Mouse (Mus musculus) spleen, adult 12 weeks (tissue): Measurements from ENCODE around the gene Syt1.

Experiments
- DNase-seq: peaks from one replicate; pipeline ENCODE4 v3.0.0; 2022; ENCODE audit warnings: low spot score

Gene Syt1

GRCm38 (mm10) chr10:108643915-108644314, 366.9 kb downstream of the Syt1 start:
- no peak for DNase-seq

- no peak for DNase-seq
Measured at GRCm38 (mm10) chr10:108638095-108638494, 372.7 kb downstream of the Syt1 start.

GRCm38 (mm10) chr10:108636086-108636485, 374.7 kb downstream of the Syt1 start:
- DNase-seq = no peak

GRCm38 (mm10) chr10:108635616-108636015, 375.2 kb downstream of the Syt1 start:
- no peak for DNase-seq

DNA sequence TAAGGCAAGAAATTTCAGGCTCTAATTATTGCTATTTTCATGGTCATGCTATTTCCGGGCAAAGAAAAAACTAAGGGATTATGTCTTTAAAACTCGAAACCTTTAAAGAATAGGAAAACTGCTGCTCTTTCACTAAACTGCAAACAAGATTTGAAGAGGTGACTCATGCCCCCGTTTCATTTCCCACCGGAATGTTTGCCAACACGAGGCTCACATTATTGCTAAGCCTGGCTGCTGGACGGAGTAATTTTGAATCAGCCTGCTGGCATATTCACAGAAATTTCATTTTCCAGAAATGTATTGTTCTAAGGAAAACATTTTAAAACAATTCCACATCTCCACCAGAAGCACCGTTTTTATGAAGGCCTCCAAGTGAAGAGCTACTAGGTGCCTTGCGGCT, 379.9 kb downstream of the Syt1 start:
- DNase-seq = no peak

DNA sequence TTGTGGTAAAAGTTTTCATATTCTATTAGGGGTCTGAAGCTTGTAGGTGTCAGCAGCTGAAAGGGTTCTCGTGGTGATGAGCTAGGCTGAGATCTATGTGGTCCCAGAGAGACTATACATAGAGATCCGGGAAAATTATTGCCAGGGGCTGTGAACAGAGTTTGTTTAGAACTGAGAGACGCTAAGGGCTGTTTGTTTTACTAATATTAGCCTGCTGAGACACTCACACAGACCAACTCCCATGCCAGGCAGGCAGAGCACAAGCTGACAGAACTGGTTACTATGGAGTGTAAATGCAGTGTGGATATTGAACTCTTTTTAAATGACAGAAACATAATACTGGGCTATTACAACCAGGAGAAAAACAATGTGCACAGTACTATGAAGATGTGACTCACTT, 384.4 kb downstream of the Syt1 start:
- no peak for DNase-seq

- DNase-seq = no peak
Measured at GRCm38 (mm10) chr10:108623002-108623401, 387.8 kb downstream of the Syt1 start.

DNA sequence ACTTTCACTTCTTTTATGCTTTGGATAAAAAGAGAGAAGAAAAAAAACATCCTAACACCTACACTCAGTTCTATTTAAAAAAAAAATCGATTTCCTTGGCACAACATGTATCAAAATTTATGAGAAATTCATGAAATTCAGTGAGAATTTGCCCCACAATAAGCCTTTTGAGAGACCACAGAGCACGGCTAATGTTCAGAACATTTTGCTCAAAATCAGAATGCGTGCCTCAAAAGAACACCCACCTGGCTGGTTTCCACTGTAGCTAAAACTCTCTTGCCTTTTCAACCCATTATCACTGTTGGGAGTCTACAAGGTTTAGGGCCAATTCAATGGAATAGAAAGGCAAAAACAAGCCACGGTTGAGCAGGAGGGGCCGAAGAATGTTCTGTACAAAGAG, 390.9 kb downstream of the Syt1 start:
- no peak for DNase-seq

DNA sequence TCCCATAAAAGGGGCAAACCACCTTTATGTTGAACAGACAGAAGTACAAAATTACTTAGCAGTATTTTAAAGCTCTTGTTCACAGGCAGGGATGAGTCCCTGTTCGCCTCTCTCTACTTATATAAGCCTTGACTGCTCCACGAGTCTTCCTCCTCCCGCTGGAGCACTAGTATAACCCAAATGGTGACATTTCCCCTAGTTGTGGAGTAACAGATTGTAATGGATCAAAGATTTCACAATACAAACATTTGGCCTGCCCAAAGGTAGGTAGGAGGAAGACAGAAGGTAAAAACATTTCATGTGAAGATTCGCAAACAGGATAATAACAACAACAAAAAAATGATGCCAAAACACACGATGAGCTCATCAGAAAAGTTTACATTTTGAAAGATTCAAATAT, 391.6 kb downstream of the Syt1 start:
- no peak for DNase-seq

DNA sequence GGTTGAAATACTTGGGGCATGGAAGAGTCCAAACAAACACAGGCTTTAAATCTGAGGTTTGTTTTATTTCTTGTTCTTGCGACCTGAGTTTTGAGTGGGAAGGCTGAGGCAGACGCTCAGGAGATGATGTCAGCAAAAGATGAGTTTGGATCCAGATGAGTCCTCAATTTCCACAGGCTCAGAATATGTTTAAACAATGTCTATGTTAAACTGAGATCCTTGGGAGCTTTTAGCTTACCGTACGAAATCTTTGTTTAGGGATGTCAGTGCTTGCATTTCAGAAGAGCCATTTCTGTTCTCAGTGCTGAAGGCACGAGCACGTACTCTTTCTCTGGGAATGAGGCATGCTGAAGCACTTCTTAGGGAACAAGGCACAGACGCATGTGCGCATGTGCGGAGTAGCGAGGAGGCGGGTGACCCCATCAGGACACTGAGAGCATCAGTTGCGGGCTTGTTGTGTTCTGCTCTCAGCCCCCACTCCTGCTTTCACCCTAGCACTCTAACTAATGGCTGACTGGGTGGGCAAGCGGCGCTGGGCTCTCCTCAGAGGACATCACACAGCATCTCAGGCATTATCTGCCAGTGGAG, 400.6 kb downstream of the Syt1 start:
- DNase-seq = no peak

DNA sequence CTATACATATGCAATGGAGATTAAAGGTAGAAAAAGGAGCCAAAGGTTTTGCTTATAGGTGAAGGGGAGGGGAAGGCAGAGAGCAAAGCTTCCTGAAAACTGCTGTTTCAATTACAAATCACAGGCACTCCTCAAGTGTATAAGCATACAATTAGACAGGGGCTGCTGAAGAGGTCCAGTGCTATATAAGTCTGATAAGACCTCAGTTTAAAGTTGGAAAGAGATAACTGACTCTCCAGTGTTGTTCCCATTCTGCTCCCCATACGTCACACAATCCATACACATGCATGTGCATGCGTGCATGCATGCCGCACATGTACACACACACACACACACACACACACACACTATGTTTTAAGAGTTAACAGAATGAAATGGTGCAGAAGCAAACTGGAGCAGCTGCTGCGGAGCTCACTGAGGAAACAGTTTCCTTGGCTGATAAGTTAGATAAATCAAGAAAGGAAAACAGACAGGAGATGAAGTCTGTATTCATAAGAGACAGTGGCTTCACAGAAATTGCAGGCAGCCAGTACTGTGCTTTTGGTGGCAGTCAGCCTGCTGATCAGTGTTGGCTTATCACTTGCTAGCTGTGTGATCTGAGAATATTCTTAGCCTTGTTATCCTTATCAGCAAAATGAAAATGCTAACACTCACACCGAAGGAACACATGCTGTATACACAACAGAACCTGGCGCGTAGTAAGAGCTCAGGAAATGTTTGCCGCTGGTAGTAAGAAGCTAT, 408.9 kb downstream of the Syt1 start:
- no peak for DNase-seq

GRCm38 (mm10) chr10:108600693-108601092, 410.1 kb downstream of the Syt1 start:
- DNase-seq = no peak

- no peak for DNase-seq
Measured at GRCm38 (mm10) chr10:108597385-108597784, 413.4 kb downstream of the Syt1 start.

DNA sequence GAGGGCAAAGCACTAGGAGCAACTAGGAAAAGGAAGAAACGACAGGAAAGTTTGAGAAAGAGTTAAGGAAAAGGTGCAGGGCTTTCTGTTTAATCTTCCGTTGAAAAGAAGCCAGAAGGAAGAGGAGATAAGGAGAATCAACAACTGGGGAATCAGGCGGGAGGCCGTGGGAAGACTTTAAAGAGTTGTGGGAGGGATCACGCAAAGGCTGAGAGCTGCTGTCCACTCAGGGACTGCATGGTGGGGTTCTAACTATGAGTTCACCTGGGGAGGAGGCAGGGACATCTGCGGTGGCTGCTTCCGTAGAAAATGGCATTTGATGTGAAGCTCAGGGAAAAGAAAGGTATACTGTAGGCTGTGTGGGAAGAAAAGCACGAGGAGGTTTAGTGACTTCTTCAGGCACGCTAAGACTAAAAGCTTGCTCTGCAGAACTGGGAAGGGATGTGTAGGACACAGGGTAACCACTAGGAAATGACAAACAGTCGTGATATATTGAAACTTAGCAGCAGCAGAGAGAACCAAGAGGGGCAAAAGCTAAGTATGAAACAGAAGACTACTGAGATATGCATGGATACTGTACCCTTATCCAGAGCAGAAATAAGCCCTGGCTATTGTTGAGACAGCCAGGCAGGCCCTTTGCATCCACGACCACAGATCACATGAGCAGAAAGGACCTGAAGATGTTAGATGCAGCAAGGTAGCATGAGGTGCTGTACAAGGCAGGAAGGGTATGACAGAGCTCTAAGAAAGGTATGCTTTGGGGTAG, 414.4 kb downstream of the Syt1 start:
- no peak for DNase-seq

DNA sequence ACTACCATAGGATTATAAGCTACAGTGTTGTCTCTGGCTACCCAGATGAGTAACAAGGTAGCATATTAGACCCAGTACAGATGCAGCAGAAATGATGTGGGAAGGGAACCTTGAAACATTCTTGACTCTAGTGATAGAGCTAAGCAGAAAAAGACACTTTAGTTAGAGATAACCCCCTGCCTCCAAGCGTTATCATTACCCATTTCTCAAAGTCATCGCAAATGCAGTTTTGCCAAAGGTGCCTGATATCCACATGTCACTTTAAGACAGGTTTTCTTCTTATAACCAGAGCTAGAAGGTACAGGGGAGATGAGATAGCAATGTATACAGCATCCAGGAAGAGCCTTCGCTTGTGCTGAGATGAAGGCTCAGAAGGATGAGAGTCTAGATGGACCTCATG, 421.4 kb downstream of the Syt1 start:
- no peak for DNase-seq

DNA sequence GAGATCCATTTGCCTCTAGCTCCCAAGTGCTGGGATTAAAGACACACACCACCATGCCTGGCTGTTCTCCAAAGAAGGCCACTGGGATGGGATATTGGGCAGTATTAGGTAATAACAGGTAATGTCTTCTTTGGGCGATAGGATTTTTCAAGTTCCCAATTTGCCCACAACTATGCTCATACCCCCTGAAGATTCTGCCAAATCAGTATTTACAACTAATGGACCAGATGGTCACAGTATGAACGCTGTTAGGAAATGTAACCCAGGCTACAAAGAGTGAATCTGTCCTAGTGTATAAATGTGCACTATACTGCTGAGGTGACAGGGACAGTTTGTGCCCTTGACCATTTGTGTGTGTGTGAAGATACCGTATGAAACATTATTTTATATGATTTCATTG, 421.9 kb downstream of the Syt1 start:
- no peak for DNase-seq

GRCm38 (mm10) chr10:108583694-108584093, 427.1 kb downstream of the Syt1 start:
- no peak for DNase-seq

DNA sequence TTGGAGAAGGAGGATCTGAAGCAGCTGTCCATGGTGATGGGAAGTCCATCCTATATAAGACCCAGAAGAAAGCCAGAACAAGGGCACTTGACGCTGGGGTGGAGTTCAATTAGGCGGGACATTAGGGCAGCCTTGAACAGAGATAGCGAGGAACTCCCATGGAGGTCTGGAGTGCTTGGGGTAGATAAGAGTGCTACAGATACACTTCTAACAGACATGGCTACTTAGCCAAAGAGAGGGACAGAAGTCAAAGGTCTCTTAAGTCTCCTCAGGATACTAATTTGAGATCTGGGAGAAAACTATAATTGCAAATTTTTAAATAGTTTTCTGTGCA, 428.4 kb downstream of the Syt1 start:
- no peak for DNase-seq

DNA sequence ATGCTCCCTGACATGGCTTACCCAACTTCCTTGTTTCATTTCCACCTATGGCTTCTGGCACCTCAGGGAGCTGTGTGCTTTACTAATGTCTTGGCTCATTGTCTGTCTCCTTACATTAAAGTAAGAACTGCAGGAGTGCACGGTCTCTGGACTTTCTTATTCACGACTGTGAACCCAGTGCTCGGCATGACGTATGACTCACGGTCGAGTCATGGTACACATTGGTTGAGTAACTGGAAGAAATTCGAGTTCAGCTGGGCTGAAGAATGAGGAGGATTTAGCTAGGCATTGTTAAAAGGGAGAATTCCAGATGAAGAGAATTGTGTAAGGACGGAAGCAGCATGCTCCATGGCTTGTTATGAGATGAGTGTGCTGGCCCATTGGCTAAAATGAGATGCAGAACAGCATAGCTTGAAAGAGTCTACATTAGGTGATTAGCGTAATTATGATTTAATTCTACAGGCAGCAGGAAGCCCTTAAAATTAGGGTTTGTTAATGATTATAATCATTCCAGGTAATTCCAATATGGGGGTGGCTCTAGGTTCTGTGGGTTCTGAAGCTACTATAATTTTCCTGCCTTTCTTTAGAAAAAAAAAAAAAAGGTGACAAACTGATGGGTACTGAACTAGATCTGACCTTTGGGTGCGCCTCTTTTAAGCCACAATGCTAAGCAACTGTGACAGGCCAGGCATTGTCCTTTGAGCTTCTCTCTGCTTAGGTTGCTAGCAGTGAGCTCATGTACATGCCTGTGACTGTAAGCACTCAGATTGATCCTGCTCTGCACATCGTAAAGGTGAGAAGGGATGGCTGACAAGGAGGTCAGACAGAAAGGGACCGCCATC, 429.0 kb downstream of the Syt1 start:
- DNase-seq = no peak

DNA sequence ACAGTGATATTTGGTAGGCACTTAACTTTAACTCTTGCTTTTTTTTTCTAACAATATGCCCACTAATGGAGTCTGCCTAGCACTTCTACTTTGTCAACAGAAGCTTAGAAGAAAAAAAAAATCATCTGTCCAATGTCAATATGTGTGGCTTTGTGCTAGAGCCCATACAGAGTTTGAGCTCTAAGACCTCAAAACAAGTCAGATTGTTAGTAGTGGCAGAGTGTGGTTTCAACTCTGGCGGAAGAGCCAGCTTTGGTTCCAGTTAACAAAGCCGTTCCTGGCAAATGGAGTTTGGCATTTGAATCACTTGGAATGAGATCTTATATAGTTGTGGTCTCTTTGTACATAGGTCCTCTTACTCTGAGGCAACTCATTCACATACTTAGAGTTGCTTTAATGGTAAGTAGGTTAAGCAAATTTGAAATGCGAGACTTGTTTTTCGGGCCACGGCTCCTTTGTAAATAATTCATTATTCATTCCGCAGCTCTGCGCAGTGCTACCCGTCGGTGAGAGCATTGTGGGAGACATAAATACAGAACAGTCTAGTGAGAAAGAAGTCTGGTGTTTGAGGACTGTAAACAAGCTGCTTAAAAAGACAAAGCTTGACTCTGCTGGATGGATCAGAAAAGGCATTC, 429.9 kb downstream of the Syt1 start:
- no peak for DNase-seq

DNA sequence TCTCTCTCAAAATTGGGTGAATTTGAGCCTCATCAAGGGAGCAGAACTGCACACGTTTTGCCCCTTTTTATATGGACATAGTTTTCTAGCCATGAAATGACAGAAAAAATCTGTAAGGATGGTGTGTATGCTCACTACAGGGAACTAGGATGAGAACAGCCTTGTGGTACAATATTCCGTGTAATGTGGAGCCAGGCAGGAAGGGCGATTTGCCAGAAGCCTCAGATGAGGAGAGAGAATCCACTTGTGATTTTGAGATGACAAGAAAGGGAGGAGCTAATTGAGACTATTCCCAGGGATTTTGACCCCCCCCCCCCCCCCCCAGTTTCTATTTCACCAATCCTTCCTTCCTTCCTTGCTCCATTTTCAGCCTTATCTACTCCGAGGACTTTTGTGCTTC, 431.4 kb downstream of the Syt1 start:
- no peak for DNase-seq

GRCm38 (mm10) chr10:108577611-108578010, 433.2 kb downstream of the Syt1 start:
- no peak for DNase-seq
